ENCODE assay signal across 10 mouse cellular contexts in the genomic region with DNA sequence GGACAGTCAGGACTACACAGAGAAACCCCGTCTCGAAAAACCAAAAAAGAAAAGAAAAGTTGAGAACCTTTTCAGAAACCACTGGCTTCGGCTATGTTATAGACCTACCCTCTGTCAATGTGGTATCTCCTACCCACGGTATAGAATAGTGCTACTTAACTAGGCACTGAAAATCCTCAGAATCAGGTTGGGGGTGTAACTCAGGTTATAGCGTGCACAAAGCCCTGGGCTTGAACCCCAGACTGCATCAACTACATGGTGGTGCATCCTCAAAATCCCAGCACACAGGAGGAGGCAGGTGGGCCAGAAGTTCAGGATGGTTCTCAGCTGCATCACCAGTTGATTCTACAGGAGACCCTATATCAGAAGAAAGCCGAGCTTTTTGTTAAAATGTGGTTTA. TPM values are rescaled to one million over a fixed set of nuclear protein-coding genes. Genes with fewer than 3 reads are reported as not detected.
A peak's percentile ranks its signal among the peaks of the same experiment; 100 is the strongest.
DNase-seq lines count a peak whose midpoint lies in the region; ATAC-seq and TF ChIP-seq lines count a peak whose summit lies in the region.
"Had no signal": no experiment of that assay in that cellular context is flagged by ENCODE, and none has a peak within 500 bp of the region (broad histone marks: within the 10 kb centered on the region; RNA-seq: fewer than 3 reads in every experiment).

No protein-coding gene starts in this region.

- WGBS in heart, embryonic 12.5 days: 93% methylated on average over 6 of the region's 6 CpGs
- 74% methylated on average over 6 of the region's 6 CpGs for WGBS in liver, embryonic 15.5 days (ENCODE audit: insufficient replicate concordance)

- H3K9me3 ChIP-seq in heart, embryonic 12.5 days (replicated peaks): no peaks in the 10 kb centered on the region
- H3K9me3 ChIP-seq in E14TG2a.4 (ENCODE audit: low read length): no peaks in the 10 kb centered on the region
- H3K9me3 ChIP-seq in liver, embryonic 15.5 days (replicated peaks): no peaks in the 10 kb centered on the region

- no peak for TF ChIP-seq CTCF in E14TG2a.4 (conservative IDR thresholded peaks at IDR 0.05; ENCODE audit: low read length)
- no peak for TF ChIP-seq CTCF in embryonic fibroblast, embryonic 13.5 days (IDR thresholded peaks at IDR 0.05; ENCODE audit: borderline replicate concordance, insufficient read depth, low read length)

- no peak for DNase-seq in heart, postnatal 14 days
- no peak for DNase-seq in left cerebral cortex, postnatal 25 days (ENCODE audit: low spot score in 2 of 2)
- DNase-seq in left cerebral cortex, postnatal 10 days (ENCODE audit: extremely low spot score in 1 of 2, low spot score in 2 of 2): no peak
- DNase-seq in left cerebral cortex, adult 18-20 months (ENCODE audit: low spot score in 2 of 2): no peak
- DNase-seq: kidney, postnatal 4 days had no signal

- H3K4me1 ChIP-seq in heart, embryonic 12.5 days (replicated peaks): peaks cover 30% of the 10 kb centered on the region
- peaks cover 62% of the 10 kb centered on the region for H3K4me1 ChIP-seq in E14TG2a.4 (replicated peaks; ENCODE audit: low read depth, low read length)
- peaks cover 5% of the 10 kb centered on the region; the same call in 1 of the 2 replicates for H3K4me1 ChIP-seq in embryonic fibroblast, embryonic 13.5 days (ENCODE audit: control insufficient read depth, insufficient read depth, low read length)
- H3K4me1 ChIP-seq in liver, embryonic 15.5 days (replicated peaks): peaks cover 49% of the 10 kb centered on the region

- H3K4me3 ChIP-seq in heart, embryonic 12.5 days: peak overlapping the region; percentile 95; the same call in 1 of the 2 replicates
- peak overlapping the region; percentile 74 for H3K4me3 ChIP-seq in E14TG2a.4 (replicated peaks; ENCODE audit: low read length)
- H3K4me3 ChIP-seq in embryonic fibroblast, embryonic 13.5 days (ENCODE audit: insufficient read depth, low read length): 0 out of 2 replicates have a peak overlapping the region, but pooled peaks have one; percentile 27
- H3K4me3 ChIP-seq in liver, embryonic 15.5 days (replicated peaks): peak overlapping the region; percentile 99

- H3K4me2 ChIP-seq in heart, embryonic 12.5 days: peak overlapping the region; percentile 87
- peak overlapping the region; percentile 92 for H3K4me2 ChIP-seq in liver, embryonic 15.5 days

- no peak for TF ChIP-seq POLR2A in embryonic fibroblast, embryonic 13.5 days (IDR thresholded peaks at IDR 0.05; ENCODE audit: low read depth, low read length)

- intact Hi-C loops in heart, postnatal 14 days (cut with DNase I): loop anchor here (5.0 kb wide), 1 partner anchor 57 kb away; a partner anchor contains a TSS
- intact Hi-C loops in left cerebral cortex, postnatal 25 days (cut with DNase I): loop anchor here (2.0 kb wide), 1 partner anchor 17 kb away; a partner anchor contains a TSS
- intact Hi-C loops in left cerebral cortex, postnatal 10 days (cut with DNase I): no loop called here

- H3K27ac ChIP-seq in heart, embryonic 12.5 days (ENCODE audit: poor library complexity, severe bottlenecking): no peak overlapping the region
- H3K27ac ChIP-seq in embryonic fibroblast, embryonic 13.5 days (ENCODE audit: insufficient read depth, low read length): no peak overlapping the region
- peak overlapping the region; percentile 85 for H3K27ac ChIP-seq in liver, embryonic 15.5 days (replicated peaks)

- no peak for ATAC-seq in heart, embryonic 12.5 days (ENCODE audit: insufficient number of reproducible peaks, low FRiP score)
- no peak for ATAC-seq in liver, embryonic 15.5 days (ENCODE audit: insufficient read depth)

- no peaks in the 10 kb centered on the region for H3K27me3 ChIP-seq in heart, embryonic 12.5 days (replicated peaks)
- H3K27me3 ChIP-seq in E14TG2a.4 (ENCODE audit: insufficient read depth, low read length): peaks cover 32% of the 10 kb centered on the region
- H3K27me3 ChIP-seq in liver, embryonic 15.5 days: no peaks in the 10 kb centered on the region; the same call in 1 of the 2 replicates

- H3K36me3 ChIP-seq in heart, embryonic 12.5 days: no peaks in the 10 kb centered on the region
- H3K36me3 ChIP-seq in E14TG2a.4 (ENCODE audit: insufficient read depth, low read length): peaks cover 8% of the 10 kb centered on the region
- H3K36me3 ChIP-seq in liver, embryonic 15.5 days (replicated peaks): no peaks in the 10 kb centered on the region

- no peak overlapping the region for H3K9ac ChIP-seq in heart, embryonic 12.5 days
- H3K9ac ChIP-seq in liver, embryonic 15.5 days: no peak overlapping the region

RNA-seq across cellular contexts. Expression of a gene that starts 1.0 kb away (rescaled TPM):
- 24.6 and 25.3 TPM in 2 replicates for polyA plus RNA-seq in heart, embryonic 12.5 days (2016; fragmentation: Nextera tagmentation; extraction: Ambion mirVana)
- 10 to 100 TPM; 28.7 to 30.8 TPM for total RNA-seq in heart, postnatal 14 days (2021)
- 50.4 and 64.3 TPM in 2 replicates for polyA plus RNA-seq in embryonic fibroblast, embryonic 13.5 days (2011; ENCODE audit: insufficient read length, low read depth, missing spikeins)
- polyA plus RNA-seq in liver, embryonic 15.5 days (2015; fragmentation: Nextera tagmentation; extraction: Ambion mirVana): 26.7 and 26.8 TPM in 2 replicates
- total RNA-seq in left cerebral cortex, postnatal 25 days (2021): 10 to 100 TPM; 13.2 to 15.8 TPM
- total RNA-seq in left cerebral cortex, postnatal 10 days (2021): 10 to 100 TPM; 13.8 to 14.1 TPM
- 10 to 100 TPM; 16.6 to 16.9 TPM for total RNA-seq in left cerebral cortex, adult 18-20 months (2021)

RNA-seq across cellular contexts. Expression of a gene that starts 2.7 kb away (rescaled TPM):
- polyA plus RNA-seq in heart, embryonic 12.5 days (2016; fragmentation: Nextera tagmentation; extraction: Ambion mirVana): 0.05 and 0.06 TPM in 2 replicates
- total RNA-seq in heart, postnatal 14 days (2021): under 1 TPM in 1 of 2 experiments, not detected in 1; 0.07 TPM
- polyA plus RNA-seq in embryonic fibroblast, embryonic 13.5 days (2011; ENCODE audit: insufficient read length, low read depth, missing spikeins): 0.16 and 0.18 TPM in 2 replicates
- 0.09 and 0.12 TPM in 2 replicates for polyA plus RNA-seq in liver, embryonic 15.5 days (2015; fragmentation: Nextera tagmentation; extraction: Ambion mirVana)
- total RNA-seq in left cerebral cortex, postnatal 25 days (2021): under 1 TPM; 0.18 to 0.34 TPM
- total RNA-seq in left cerebral cortex, postnatal 10 days (2021): under 1 TPM; 0.21 to 0.22 TPM
- under 1 TPM in 1 of 2 experiments, not detected in 1; 0.12 TPM for total RNA-seq in left cerebral cortex, adult 18-20 months (2021)

RNA-seq across cellular contexts. Expression of a gene that starts 17.9 kb away (rescaled TPM):
- 247 and 253 TPM in 2 replicates for polyA plus RNA-seq in heart, embryonic 12.5 days (2016; fragmentation: Nextera tagmentation; extraction: Ambion mirVana)
- total RNA-seq in heart, postnatal 14 days (2021): 100 to 1,000 TPM in 1 of 2 experiments, 10 to 100 TPM in 1; 99.9 to 105 TPM
- polyA plus RNA-seq in embryonic fibroblast, embryonic 13.5 days (2011; ENCODE audit: insufficient read length, low read depth, missing spikeins): 141 and 156 TPM in 2 replicates
- polyA plus RNA-seq in liver, embryonic 15.5 days (2015; fragmentation: Nextera tagmentation; extraction: Ambion mirVana): 128 and 131 TPM in 2 replicates
- total RNA-seq in left cerebral cortex, postnatal 25 days (2021): 100 to 1,000 TPM; 177 to 191 TPM
- total RNA-seq in left cerebral cortex, postnatal 10 days (2021): 100 to 1,000 TPM; 127 to 134 TPM
- total RNA-seq in left cerebral cortex, adult 18-20 months (2021): 100 to 1,000 TPM; 211 to 215 TPM

RNA-seq across cellular contexts. Expression of a gene that starts 17.9 kb away (rescaled TPM):
- polyA plus RNA-seq in heart, embryonic 12.5 days (2016; fragmentation: Nextera tagmentation; extraction: Ambion mirVana): 45.3 and 45.9 TPM in 2 replicates
- total RNA-seq in heart, postnatal 14 days (2021): 10 to 100 TPM; 19.3 to 21.4 TPM
- 49.5 and 60.5 TPM in 2 replicates for polyA plus RNA-seq in embryonic fibroblast, embryonic 13.5 days (2011; ENCODE audit: insufficient read length, low read depth, missing spikeins)
- polyA plus RNA-seq in liver, embryonic 15.5 days (2015; fragmentation: Nextera tagmentation; extraction: Ambion mirVana): 30.2 and 30.4 TPM in 2 replicates
- total RNA-seq in left cerebral cortex, postnatal 25 days (2021): 10 to 100 TPM; 28.6 to 29.3 TPM
- 10 to 100 TPM; 31.0 to 32.8 TPM for total RNA-seq in left cerebral cortex, postnatal 10 days (2021)
- total RNA-seq in left cerebral cortex, adult 18-20 months (2021): 10 to 100 TPM; 25.9 to 26.9 TPM

RNA-seq across cellular contexts. Expression of a gene that starts 27.9 kb away (rescaled TPM):
- not detected in 2 replicates for polyA plus RNA-seq in heart, embryonic 12.5 days (2016; fragmentation: Nextera tagmentation; extraction: Ambion mirVana)
- not detected for total RNA-seq in heart, postnatal 14 days (2021)
- polyA plus RNA-seq in embryonic fibroblast, embryonic 13.5 days (2011; ENCODE audit: insufficient read length, low read depth, missing spikeins): not detected in 2 replicates
- not detected in 2 replicates for polyA plus RNA-seq in liver, embryonic 15.5 days (2015; fragmentation: Nextera tagmentation; extraction: Ambion mirVana)
- total RNA-seq in left cerebral cortex, postnatal 25 days (2021): not detected
- not detected for total RNA-seq in left cerebral cortex, postnatal 10 days (2021)
- not detected for total RNA-seq in left cerebral cortex, adult 18-20 months (2021)
- polyA plus RNA-seq: embryonic facial prominence, embryonic 11.5 days had no signal

Comparison
In these comparisons a context has a peak if more than half of its experiments do, and no peak if none do; other contexts are left out.
1. H3K4me3 ChIP-seq: peak in every context shown above with its lines; median percentile 99 in liver, embryonic 15.5 days; 95 in heart, embryonic 12.5 days; 74 in E14TG2a.4; 27 in embryonic fibroblast, embryonic 13.5 days.